Mouse (Mus musculus): ENCODE data around the gene Coro6. TPM values are rescaled to one million over a fixed set of nuclear protein-coding genes. Genes with fewer than 3 reads are reported as not detected.

The Coro6 gene
- polyA plus RNA-seq, 1 experiment, result not detected

- H3K27ac ChIP-seq (ENCODE audit: insufficient read depth, low read depth, low read length), result peak overlapping the region; percentile 16; the same call in 1 of the 2 replicates
- WGBS, result 3% methylated on average over 81 of the region's 84 CpGs
Measured at GRCm38 (mm10) chr11:77512891-77513810, 50.9 kb downstream of the Coro6 start.

GRCm38 (mm10) chr11:77513811-77514170 is 51.6 kb downstream of the Coro6 start:
- H3K27ac ChIP-seq (ENCODE audit: insufficient read depth, low read depth, low read length), result no peak overlapping the region
- 45% methylated on average over 10 of the region's 10 CpGs for WGBS
- peak overlapping the region; percentile 43 for H3K4me3 ChIP-seq (ENCODE audit: insufficient read depth, low read depth, low read length)
- peaks cover 31% of the 10 kb centered on the region for H3K4me1 ChIP-seq (ENCODE audit: control insufficient read depth, insufficient read depth, low read length)
- no peak for TF ChIP-seq POLR2A (IDR thresholded peaks at IDR 0.05; ENCODE audit: insufficient read depth, low read depth, low read length)
- no peak for TF ChIP-seq CTCF (IDR thresholded peaks at IDR 0.05; ENCODE audit: insufficient read depth, low read depth, low read length)

More at GRCm38 (mm10) chr11:77512891-77513810, 50.9 kb downstream of the Coro6 start:
- Histone ChIP-seq H3K4me3 (ENCODE audit: insufficient read depth, low read depth, low read length) (peak overlapping the region; percentile 81), H3K4me1 (ENCODE audit: control insufficient read depth, insufficient read depth, low read length) (peaks cover 38% of the 10 kb centered on the region)
- no peak for TF ChIP-seq CTCF (IDR thresholded peaks at IDR 0.05; ENCODE audit: insufficient read depth, low read depth, low read length)
- no peak for TF ChIP-seq POLR2A (IDR thresholded peaks at IDR 0.05; ENCODE audit: insufficient read depth, low read depth, low read length)

- 29% methylated on average over 19 of the region's 19 CpGs for WGBS
- no peak overlapping the region for H3K27ac ChIP-seq (ENCODE audit: insufficient read depth, low read depth, low read length)
Measured at GRCm38 (mm10) chr11:77514281-77514831, 52.1 kb downstream of the Coro6 start.

GRCm38 (mm10) chr11:77514832-77515636 is 52.8 kb downstream of the Coro6 start, which contains the start of gene Abhd15:
TSS of gene Abhd15 (plus strand) at chr11:77515121.
- no peak for TF ChIP-seq POLR2A (IDR thresholded peaks at IDR 0.05; ENCODE audit: insufficient read depth, low read depth, low read length)
- TF ChIP-seq CTCF (IDR thresholded peaks at IDR 0.05; ENCODE audit: insufficient read depth, low read depth, low read length), result 0 out of 2 replicates have a peak, but pooled peaks have one; percentile 14
- Histone ChIP-seq H3K4me1 (ENCODE audit: control insufficient read depth, insufficient read depth, low read length) (peaks cover 29% of the 10 kb centered on the region), H3K4me3 (ENCODE audit: insufficient read depth, low read depth, low read length) (peak within 1 kb of the TSS; percentile 45), H3K27ac (ENCODE audit: insufficient read depth, low read depth, low read length) (no peak within 1 kb of the TSS)
- under 1% methylated on average over 72 of the region's 72 CpGs for WGBS

More at GRCm38 (mm10) chr11:77514281-77514831, 52.1 kb downstream of the Coro6 start:
- Histone ChIP-seq H3K4me3 (ENCODE audit: insufficient read depth, low read depth, low read length) (peak overlapping the region; percentile 45; the same call in 1 of the 2 replicates), H3K4me1 (ENCODE audit: control insufficient read depth, insufficient read depth, low read length) (peaks cover 29% of the 10 kb centered on the region)
- no peak for TF ChIP-seq POLR2A (IDR thresholded peaks at IDR 0.05; ENCODE audit: insufficient read depth, low read depth, low read length)
- no peak for TF ChIP-seq CTCF (IDR thresholded peaks at IDR 0.05; ENCODE audit: insufficient read depth, low read depth, low read length)

- Histone ChIP-seq H3K4me3 (ENCODE audit: insufficient read depth, low read depth, low read length) (peak within 1 kb of the TSS; percentile 45), H3K27ac (ENCODE audit: insufficient read depth, low read depth, low read length) (no peak within 1 kb of the TSS), H3K4me1 (ENCODE audit: control insufficient read depth, insufficient read depth, low read length) (peaks cover 29% of the 10 kb centered on the region)
- 26% methylated on average over 39 of the region's 39 CpGs for WGBS
- TF ChIP-seq CTCF (IDR thresholded peaks at IDR 0.05; ENCODE audit: insufficient read depth, low read depth, low read length) (no peak), POLR2A (IDR thresholded peaks at IDR 0.05; ENCODE audit: insufficient read depth, low read depth, low read length) (no peak)
Measured at GRCm38 (mm10) chr11:77515637-77516552, 53.7 kb downstream of the Coro6 start, which contains the start of gene Trp53i13. TSS of gene Trp53i13 (minus strand) at chr11:77515980.

- no peak overlapping the region for H3K27ac ChIP-seq (ENCODE audit: insufficient read depth, low read depth, low read length)
- H3K4me3 ChIP-seq (ENCODE audit: insufficient read depth, low read depth, low read length), result no peak overlapping the region
- TF ChIP-seq CTCF (IDR thresholded peaks at IDR 0.05; ENCODE audit: insufficient read depth, low read depth, low read length) (no peak), POLR2A (IDR thresholded peaks at IDR 0.05; ENCODE audit: insufficient read depth, low read depth, low read length) (no peak)
- H3K4me1 ChIP-seq (ENCODE audit: control insufficient read depth, insufficient read depth, low read length), result peaks cover 29% of the 10 kb centered on the region
- WGBS, result 82% methylated on average over 5 of the region's 5 CpGs
Measured at GRCm38 (mm10) chr11:77516553-77517425, 54.6 kb downstream of the Coro6 start.
